Mouse (Mus musculus) heart, adult 2 months (tissue): Measurements from ENCODE around the gene Bcorl1.
A peak's percentile ranks its signal among the peaks of the same experiment; 100 is the strongest.

ENCODE experiments used
- CTCF ChIP-seq: fragments of 200-600 bp; IDR thresholded peaks from 2 replicates; pipeline ENCODE4 v1.8.1; 2022; ENCODE audit warnings: antibody characterized with exemption, mild to moderate bottlenecking, moderate library complexity
- EP300 ChIP-seq: fragments of 200-500 bp; IDR thresholded peaks from 2 replicates; pipeline ENCODE4 v1.6.1; 2011; ENCODE audit warnings: low read depth, low read length, control low read depth; ENCODE audit not compliant: insufficient read depth
- POLR2A ChIP-seq: fragments of 200-500 bp; IDR thresholded peaks from 2 replicates; pipeline ENCODE4 v1.6.1; 2011; ENCODE audit warnings: mild to moderate bottlenecking, low read depth, low read length, control low read depth; ENCODE audit not compliant: insufficient read depth

GRCm38 (mm10) chrX:48343461-48343952, 2.3 kb downstream of the Bcorl1 start:
- TF ChIP-seq POLR2A: peak; percentile 78
- 0 out of 2 replicates have a peak, but pooled peaks have one; percentile 18 for TF ChIP-seq EP300
- TF ChIP-seq CTCF: no peak
